Mouse (Mus musculus): ENCODE data around the gene Rora.
A peak's percentile ranks its signal among the peaks of the same experiment; 100 is the strongest.

The Rora gene

GRCm38 (mm10) chr9:69104321-69104720 lies 450.7 kb downstream of the Rora start:
- no peak for DNase-seq

DNA sequence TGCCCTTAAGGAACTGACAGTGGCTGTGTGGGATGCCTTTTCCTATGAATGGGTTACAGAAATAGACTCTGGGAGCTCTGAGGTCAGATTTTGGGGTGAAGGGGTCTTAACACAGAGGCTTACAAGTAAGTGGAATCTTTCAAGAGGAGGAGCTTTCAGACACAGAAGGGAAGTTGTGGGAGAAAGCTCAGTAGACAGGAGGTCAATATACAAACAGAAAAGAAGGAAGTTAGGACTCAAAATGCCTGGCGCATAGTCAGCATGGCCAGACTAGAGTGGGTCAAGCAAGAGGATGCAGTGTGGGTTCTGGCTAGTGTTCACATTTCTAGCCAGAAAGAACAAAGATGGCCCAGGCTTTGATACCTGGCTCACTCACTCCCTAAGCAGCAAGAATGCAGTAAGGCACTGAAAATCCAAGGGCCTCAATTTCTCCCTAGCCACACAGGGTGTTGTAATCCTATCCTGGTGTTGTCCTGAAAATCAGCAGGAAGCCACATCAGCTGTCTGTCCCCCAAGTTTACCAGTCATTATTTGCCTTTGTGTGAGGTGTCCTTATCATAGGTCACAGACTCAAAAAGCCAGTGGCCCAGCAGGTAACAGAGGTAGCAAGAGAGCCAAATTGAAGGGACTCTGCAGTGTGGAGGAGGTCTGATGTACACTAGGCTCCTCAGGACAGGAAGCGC lies 456.2 kb downstream of the Rora start:
- no peak for DNase-seq

DNA sequence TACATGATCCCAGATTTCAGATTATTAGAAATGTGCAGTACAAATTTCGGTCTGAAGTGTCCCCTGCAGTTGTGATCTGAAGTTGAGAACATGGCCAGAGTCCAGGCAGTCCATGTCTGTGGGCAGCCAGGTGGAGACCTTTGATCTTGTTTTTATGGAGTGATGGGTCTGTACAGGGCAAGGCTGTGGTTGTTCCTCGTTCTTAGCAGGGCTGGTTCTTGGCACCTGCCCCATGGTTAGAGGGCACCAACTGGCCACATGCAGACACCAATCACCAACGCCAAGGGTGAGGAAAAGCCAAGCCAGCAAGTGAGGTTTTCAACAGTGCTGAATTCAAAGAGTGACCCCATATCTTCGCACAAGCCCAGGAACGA lies 456.7 kb downstream of the Rora start:
- peak; percentile 93 for DNase-seq

GRCm38 (mm10) chr9:69110706-69111105 lies 457.1 kb downstream of the Rora start:
- no peak for DNase-seq

GRCm38 (mm10) chr9:69111539-69111938 lies 458.0 kb downstream of the Rora start:
- DNase-seq, result no peak

GRCm38 (mm10) chr9:69114429-69114984 lies 460.9 kb downstream of the Rora start:
- no peak for DNase-seq

GRCm38 (mm10) chr9:69116740-69117139 lies 463.2 kb downstream of the Rora start:
- no peak for DNase-seq

DNA sequence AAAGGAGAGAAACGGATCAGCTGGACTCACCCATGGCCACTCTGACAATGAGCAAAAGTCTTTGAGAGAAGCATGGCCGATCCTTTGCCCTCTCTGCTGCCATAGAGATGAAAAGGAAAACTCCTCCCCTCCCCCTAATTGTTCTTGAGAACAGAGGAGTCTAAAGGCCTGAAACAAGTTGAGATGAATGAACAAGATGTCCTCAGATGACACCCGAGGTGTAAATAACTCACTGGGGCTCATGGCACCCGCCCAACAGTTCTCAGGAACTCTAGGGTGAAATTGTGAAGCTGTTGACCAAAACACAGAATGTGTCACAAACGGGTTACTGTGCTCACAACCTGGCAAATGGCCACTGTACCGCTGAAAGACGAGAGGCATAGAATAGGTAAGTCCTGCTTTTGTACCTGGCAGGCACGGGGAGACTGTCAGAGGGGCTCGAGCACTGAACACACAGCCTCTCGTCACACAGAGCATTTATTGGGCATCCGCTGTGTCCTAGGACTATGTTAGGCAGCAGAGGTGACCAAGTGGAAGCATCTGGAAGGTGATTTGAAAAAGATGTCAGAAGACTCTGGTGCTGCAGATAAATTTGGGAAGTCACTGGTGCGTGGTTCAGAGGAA lies 467.6 kb downstream of the Rora start:
- peak; percentile 62 for DNase-seq

DNA sequence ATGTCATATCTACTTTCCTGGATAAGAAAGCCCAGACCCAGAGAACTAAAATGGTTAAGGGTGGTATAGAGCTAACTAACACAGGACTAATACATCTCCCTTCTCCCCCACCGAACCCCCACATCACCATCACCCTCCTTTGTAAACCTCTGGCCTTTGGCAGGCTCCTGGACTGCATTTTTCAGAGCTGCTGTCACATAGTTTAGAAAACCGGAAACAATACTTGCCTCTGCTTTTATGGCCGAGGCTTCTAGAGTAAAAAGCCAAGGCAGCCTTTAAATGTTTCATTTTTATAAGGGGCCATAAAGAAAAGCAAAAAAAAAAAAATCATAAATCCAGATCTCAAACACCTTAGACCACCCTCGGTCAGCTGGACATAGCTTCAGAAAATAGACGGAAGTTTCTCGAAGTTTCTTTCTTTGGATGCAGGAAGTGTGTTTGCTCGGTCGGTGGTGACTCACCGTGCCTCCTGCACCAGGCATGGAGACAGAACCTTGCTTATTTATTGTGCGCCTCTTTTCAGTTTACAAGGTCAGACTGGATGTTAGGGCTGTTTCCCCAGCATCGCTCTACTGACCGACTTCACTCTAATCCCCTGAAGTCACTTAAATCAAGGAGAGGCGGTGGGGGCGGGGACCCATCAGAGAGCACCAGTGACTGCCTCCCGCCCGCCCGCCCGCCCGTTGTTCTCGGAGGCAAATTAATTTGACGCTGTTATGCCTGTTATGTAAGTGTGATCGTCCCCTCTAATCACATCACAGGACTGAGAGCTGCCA lies 471.6 kb downstream of the Rora start:
- DNase-seq, result peak; percentile 35

DNA sequence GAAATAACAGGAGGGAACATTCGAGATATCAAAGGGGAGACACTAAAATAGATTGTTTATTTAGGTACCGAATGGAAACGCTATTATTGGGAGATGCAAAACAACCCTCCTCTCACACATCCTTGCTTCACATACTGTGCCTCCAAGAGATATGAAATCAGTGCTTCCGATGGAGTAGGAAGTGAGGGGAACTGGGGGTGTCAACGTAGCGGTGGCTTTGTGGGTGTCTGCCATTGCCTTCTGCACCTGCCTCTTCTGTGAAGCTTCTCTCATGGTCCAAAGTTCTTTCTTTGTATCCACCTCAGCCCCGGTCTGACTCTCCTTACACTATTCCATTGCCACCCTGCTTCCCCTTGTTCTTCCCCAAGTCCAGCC lies 472.2 kb downstream of the Rora start:
- no peak for DNase-seq

GRCm38 (mm10) chr9:69126595-69126994 lies 473.0 kb downstream of the Rora start:
- DNase-seq, result no peak

GRCm38 (mm10) chr9:69128335-69128734 lies 474.7 kb downstream of the Rora start:
- DNase-seq, result no peak

GRCm38 (mm10) chr9:69132995-69133394 lies 479.4 kb downstream of the Rora start:
- DNase-seq, result no peak

DNA sequence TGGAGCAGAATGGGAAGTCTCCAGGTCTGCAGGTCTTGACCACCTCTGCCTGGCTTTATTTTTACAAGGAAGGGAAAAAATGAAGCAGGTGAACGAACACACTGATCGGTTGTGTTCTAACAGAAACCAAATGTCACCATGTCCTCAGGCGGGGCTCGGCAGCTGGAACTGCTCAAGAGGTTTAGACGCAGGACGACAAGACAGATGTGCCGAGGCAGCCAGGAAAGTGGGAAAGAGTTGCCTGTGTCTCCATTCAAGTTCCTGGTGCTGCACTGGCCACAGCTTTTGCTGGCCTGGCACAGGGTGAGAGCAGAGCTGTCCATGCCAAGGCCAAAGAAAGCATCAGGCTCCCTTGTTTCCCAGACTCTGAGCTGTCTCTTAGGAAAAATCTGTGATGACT lies 480.1 kb downstream of the Rora start:
- DNase-seq, result no peak

DNA sequence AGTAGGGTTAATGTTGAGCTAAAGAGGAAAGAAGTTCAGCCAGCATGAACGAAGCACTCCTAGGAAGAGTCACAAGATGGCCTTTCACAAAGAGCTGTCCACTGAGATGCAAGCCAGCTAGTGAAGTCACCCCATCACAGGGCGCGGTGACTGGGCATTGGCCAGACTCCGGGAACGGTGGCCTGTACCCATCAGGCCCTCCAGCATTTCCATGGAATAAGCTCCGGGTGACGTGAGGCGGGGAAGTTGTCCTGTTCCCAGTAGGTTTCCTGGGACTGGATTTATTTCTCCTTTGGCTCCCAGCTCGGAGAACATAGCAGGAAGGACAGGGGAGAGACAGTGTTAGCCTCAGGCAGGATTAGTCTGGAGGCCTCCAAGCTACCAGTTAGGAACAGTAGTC lies 481.0 kb downstream of the Rora start:
- DNase-seq, result no peak

GRCm38 (mm10) chr9:69136821-69137220 lies 483.2 kb downstream of the Rora start:
- no peak for DNase-seq

DNA sequence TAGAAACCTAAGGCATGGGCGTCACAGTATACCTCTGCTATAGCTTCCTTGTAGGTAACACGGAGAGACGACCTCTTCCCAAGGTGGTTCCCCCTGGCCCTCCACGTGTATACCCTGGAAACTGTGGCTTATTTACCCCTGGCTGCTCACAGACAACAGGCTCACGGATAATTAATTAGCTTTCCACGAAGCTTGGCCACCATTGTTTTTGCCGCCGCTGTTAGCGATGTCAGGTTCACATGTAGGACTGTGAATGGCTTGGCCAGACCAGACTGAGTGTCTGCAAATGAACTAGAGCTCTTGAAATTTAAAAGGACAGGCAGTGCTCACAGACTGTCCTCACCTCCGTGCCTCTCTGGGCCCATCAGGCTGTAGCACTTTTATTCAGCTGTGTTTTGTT lies 483.8 kb downstream of the Rora start:
- DNase-seq, result no peak

DNA sequence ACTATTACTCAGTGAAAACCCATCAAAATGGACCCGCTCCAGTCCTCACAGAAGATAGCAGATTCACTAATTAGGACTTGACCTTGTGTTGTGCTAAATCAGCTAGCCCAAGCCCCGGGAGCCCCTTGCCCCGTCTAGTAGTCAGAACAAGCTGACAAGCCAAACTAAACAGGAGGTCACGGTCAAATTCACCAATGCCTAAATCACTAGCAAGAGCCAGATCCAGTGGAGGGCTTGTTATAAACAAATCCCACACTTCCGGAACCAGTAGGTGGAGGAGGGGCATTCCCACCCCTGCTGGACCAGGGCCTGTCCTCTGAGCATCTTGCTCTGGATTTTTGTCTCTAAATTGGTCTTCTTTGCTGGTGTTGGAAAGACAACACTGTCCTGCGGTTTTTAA lies 486.6 kb downstream of the Rora start:
- DNase-seq, result peak; percentile 14

DNA sequence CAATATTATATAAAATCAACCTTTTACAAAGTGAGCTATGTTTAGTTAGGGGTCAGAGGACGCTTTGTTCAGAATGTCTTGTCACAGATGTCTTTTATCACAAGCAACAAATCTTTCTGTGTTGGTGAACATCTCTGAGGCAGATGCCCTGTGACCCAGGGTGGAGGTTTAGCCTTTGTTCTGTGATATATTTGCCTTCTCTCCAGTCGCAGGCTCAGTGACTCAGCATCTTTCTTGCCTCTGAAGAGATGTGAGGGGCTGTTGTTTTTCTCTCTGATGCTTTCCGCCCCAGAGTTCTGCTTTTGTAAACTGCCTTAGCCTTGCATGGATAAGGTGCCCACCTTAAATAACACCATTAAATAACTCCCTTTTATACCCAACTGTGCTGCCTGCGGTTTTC lies 488.3 kb downstream of the Rora start:
- no peak for DNase-seq

GRCm38 (mm10) chr9:69146937-69147336 lies 493.4 kb downstream of the Rora start:
- DNase-seq, result no peak

DNA sequence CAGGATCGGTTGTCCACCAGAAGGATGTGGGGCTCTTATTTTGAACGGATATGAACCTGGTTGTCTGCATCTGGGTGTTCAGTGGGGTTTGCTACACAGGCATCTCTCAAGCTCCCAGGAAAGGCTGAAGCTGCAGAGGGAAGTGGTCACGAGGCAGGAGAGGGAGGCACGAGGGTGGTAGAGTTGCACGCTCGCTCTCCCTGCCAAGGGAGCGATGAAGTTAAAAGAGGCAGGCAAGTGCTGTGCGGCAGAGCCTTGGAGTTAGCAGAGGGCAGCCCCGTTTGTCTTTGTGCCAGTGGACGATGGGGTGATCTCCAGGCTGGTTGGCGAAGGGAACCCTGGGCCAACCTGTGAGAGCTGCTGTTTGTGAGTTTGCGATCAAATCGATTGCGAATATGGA lies 496.6 kb downstream of the Rora start:
- peak; percentile 73 for DNase-seq

- no peak for DNase-seq
Observed at GRCm38 (mm10) chr9:69154684-69155083, 501.1 kb downstream of the Rora start.

DNA sequence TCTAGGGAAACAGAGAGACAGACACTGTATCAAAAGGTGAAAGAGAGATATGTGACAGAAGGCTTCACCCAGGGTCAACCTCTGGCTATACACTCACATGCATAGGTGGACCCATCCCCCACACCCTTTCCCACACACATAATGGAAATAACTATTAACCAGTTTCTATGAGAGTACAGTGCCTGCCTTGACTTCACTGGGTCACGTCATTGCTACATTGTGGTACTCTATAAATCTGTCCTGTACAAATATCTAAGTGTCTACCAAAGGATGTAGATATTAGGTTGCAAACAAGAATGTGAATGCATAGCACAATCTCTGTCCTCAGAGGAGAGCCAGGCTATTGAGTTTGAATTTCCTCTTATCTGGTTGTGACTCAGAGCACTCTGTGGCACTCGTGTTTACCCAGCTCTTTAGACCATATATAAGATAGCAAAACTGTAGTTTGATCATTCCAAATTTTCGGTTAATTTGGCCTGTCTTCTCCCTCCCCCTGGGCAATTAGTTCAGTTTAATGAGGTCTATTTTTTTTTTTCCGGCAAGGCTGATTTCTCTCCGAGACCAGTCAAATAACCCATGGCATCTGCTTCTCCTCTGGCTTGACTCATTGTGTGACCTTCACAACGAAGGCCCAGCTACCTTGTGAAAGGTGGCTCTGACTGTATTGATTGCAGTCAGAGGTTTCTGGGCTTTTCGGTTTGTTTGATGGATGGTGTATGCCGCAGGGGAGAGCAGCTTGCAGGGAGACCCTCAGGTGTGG lies 502.4 kb downstream of the Rora start:
- no peak for DNase-seq

Data from kidney, adult 11 months (tissue).